Mouse (Mus musculus) 3T3-L1 (cell line): ENCODE measurements around the gene Lrrc39.

ENCODE experiments used
- DNase-seq: peaks from one replicate; pipeline ENCODE4 v3.0.0-alpha.2; 2015; ENCODE audit warnings: low read depth, low spot score

Gene Lrrc39

DNA sequence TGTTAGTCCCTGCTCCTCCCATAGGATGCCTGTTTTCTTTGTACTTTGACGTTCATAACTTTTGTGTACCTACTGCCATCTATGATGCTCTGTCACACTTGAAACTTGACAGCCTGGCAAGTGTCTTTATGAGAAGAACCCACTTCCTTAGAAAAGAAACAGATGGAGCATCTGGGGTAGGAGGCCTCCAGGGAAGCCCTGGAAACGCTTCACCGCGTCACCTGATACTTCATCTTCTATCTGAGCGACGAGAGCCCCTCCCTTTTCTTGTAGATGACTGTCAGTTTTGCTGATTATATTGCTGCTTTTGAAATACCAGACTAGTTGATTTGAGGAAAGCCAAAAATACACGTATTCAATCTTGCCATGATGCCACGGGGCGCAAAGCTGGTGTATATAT lies 41.8 kb downstream of the Lrrc39 start:
- no peak for DNase-seq

DNA sequence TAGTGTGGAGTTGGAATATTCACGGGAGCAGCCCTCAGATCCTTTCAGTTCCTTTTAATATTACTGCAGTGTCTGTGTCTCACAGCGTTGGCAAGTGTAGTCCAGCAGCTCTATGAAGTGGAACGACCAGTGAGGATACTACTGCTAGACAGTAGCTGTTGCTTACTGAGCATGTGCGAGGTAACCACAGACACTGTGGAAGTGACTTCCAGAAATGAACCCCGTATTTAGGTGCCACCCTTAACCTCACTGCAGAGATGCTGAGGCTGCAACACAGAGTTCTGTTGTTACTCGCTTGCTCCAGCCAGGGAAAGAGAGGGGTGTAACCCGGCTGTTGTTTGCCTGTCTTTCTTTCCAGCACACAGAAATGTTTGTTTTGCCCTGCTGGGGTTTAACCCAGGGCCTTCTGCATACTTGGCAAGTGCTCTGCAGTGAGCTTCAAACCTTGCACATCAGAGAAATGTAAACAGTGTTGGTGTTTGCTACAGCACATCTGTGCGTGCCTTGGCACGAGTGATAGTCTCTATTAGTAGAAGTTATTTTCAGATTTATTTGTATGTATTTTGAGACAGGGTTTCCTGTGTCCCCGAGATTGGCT lies 51.6 kb downstream of the Lrrc39 start, which contains the start of gene Trmt13:
Gene Trmt13 (minus strand): TSS at position 293 of the 598 bp plus-strand sequence.
- DNase-seq = no peak

GRCm38 (mm10) chr3:116615318-116616068 lies 52.7 kb downstream of the Lrrc39 start:
- no peak for DNase-seq

DNA sequence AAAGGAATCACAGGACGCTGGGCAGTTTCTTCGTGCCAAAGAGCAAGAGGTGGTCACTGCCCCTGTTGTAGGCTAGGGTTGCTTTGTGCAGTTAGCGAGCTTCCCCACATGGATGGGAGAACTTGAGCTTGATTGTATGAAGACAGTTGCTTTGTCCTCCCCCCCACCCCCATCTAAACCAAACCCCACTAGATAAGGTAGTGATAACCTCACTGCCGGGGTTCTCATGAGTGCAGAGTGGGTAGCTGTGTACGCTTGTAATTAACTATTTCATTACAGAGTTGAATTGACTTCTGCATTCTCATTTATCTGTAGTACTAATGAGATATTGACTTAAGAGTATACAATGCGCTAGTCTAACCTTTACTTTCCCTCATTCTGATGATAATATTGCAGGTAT lies 56.1 kb downstream of the Lrrc39 start:
- no peak for DNase-seq

DNA sequence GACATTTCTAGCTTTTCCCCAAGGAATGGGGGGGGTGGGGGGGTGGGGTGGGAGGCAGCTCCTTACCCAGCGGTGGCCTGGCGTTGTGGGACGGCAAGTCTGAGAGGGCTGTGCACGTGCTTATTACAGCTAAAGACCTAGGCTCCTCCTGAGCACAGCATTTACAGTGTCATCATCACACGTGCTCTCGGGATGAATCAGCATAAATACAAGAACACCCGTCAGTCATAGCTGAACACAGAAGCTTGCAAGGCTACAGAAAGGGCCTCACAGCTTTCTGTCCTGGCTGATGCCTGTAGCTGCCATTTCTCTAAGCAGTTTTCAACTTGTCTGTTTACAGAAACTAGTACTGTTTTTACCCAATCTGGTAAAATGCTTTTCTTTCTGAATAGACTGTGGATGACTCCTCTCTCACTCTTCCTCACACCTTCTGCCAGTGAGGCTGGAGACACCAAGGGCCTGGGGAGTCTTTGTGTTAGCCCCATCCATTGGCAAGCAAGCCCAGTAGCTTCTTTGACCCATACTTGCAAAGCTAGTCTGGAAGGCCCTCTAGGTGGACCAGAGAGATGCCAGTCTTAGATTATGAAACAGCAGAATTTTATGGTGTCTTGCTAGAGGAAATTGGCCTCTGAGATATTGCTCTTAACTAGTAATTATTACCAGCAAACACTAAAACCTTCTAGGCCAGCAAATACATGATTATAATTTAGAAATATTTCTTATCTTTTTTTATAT lies 58.0 kb downstream of the Lrrc39 start:
- DNase-seq = no peak

GRCm38 (mm10) chr3:116622641-116623040 lies 59.9 kb downstream of the Lrrc39 start:
- DNase-seq = no peak

DNA sequence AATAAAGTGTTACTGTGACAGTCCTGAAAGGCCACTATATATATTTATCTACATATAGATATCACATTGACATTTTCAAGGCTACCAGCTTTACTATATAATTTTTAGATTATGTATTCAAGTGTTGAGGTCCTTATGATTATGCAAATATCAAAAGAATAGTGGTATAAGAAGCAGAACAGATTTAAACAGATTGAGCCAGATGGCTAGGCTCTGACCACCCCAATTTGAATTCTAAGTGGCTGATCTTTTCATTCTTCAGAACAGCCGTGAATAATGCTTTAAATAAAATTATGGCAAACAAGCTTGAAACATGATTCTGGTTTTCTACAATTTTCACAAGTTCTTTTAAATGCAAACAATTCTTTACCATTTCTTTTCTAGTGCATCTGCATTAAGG lies 68.7 kb downstream of the Lrrc39 start:
- DNase-seq = no peak
